Mouse (Mus musculus) cortical plate, adult 2 months (tissue): Measurements from ENCODE around the gene Zfp143.

ENCODE experiments used
- CTCF ChIP-seq: fragments of 200-500 bp; IDR thresholded peaks from 2 replicates; pipeline ENCODE4 v1.5.1; 2011; ENCODE audit warnings: mild to moderate bottlenecking, control low read depth, low read length; ENCODE audit not compliant: insufficient read depth; ENCODE audit errors: extremely low read depth
- POLR2A ChIP-seq: fragments of 200-500 bp; IDR thresholded peaks from 2 replicates; pipeline ENCODE4 v1.6.1; 2011; ENCODE audit warnings: mild to moderate bottlenecking, low read length, control low read depth; ENCODE audit not compliant: insufficient read depth; ENCODE audit errors: extremely low read depth

- TF ChIP-seq CTCF = no peak
- no peak for TF ChIP-seq POLR2A
These were observed 42.2 kb upstream of the Zfp143 start for GRCm38 (mm10) chr7:110018631-110019482.
